Mouse (Mus musculus): ENCODE results near the gene Cacna1c. TPM values are rescaled to one million over a fixed set of nuclear protein-coding genes. Genes with fewer than 3 reads are reported as not detected.

Cacna1c gene
- total and polyA plus RNA-seq, 3 experiments: 36.7 to 97.5 (median 93.5) TPM

DNA sequence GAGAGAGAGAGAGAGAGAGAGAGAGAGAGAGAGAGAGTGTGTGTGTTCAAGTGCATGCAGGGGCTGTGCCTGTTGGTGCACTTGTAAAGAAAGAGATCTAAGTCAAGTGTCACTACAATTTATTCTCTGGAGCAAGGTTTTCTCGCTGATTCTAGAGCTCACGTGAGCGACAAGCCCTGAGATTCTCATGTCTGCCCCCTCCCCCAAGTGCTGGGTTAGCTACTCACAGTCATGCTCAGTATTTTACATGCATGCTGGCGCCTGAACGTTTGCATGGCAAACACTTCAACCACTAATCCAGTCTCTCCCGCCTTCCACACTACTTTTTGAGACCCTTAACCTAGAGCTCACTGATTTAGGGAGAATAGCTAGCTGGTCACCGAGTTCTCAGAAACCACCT is 99.7 kb downstream of the Cacna1c start:
- DNase-seq: no peak

DNA sequence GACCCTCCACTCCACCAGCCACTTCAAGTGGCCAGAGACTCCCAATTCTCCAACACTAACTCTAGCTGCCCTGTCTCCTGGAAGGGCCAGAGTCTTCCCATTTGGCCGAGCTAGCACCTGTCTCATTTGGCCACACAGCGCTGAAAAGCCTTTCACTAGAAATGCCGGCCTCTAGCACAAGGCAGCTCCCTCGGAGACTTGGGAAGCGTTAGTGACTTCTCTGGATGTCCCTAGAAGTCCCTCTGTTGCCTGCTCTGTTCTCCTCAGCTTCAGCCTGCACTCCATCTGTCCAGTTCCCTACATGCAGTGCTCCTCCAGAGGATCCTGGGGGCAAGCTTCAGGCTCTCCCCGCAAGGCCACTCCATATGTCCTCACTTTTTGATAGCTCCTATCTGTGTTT is 101.1 kb downstream of the Cacna1c start:
- DNase-seq: no peak

DNA sequence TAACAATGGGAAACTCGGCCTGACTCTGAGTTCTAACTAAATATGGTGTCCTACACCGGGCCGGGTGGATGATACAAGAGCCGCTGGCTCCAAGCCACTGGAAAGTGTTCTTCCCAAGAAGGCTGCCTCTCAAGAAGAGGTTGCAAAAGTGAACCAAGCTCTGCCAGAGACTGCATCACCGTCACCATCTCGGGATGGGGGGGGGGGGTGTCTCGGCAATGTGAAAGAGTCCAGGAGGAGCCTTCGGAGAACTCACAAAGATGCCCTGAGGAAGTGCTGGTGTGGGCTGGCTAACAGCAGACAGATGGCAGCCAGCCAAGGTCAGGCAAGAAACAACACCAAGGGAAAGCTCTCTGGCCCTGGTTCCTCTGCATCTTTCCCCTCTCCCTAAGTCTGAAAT is 107.0 kb downstream of the Cacna1c start:
- DNase-seq: peak; percentile 83

DNA sequence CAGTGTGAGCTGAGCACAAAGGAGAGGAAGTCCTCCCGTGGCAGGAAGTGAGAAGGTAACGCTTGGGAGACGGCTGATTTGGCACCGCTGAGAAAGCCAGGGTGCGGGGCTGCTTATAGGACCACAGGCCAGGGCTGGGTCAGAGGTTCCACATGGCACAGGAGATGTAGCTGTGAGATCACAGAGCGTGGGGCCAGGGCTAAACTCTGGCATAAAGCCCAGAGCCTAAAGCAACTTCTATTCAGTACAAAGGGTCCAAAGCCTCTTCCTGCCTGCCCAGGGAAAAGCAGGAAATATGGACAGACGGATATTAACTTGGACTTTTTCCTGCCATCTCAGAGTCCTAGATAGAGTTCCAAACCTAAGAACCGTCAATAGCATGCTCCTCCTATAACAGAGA is 107.8 kb downstream of the Cacna1c start:
- no peak for DNase-seq

DNA sequence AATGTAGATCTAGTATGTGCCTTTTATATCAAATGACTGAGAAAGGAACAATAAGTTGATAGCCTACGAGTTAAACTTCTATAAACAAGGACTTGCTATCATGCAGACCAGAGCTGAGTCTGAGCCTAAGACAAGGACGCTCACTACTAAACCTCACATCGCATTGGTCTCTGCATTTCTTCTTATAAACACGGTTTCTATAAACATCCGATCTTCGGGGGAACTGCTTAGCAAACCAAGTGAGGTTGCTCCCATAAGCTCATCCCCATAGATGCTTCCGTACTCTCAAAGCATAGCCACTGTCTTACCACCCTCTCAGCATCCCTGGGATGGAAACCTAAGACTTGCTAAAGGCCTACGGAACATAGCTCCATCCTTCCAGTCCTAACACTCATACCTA is 108.3 kb downstream of the Cacna1c start:
- DNase-seq: no peak

DNA sequence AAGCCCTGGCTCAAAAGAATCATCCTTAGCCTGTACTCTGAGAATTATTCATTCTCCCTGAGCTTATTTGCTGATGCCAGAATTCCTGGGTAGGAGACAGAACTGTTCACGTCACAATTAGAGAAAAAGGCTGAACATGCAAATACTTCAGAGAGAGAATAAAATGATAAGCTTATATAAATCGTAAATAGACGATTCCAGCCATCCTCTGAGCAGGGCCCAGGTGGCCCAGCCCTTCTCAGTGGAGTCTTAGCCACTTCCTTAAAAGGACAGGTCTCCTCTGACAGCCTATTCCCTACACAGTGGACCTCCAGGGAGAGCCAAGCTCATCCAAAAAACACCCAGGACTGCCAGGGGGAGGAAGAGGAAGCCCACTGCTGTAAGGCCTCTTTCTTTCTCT is 110.4 kb downstream of the Cacna1c start:
- no peak for DNase-seq

DNA sequence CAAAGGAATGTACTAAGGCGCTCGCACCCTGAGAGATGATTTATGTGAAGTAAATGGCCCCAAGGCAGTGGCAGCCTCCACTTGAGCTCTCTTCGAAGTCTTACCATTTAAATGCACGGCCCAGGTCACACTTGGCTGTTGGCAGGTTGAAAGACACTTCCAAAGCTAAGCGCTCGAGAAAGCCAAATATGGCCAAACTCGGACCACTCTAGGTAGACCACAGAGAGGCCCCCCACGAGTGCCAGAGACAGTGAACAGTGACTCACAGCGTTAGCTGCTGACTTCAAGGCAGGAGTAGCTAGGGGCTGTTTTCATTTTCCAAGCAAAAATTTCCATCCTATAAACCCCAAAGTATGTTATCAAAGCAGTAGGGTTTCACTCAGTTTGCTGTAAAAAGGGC is 111.7 kb downstream of the Cacna1c start:
- DNase-seq: no peak

DNA sequence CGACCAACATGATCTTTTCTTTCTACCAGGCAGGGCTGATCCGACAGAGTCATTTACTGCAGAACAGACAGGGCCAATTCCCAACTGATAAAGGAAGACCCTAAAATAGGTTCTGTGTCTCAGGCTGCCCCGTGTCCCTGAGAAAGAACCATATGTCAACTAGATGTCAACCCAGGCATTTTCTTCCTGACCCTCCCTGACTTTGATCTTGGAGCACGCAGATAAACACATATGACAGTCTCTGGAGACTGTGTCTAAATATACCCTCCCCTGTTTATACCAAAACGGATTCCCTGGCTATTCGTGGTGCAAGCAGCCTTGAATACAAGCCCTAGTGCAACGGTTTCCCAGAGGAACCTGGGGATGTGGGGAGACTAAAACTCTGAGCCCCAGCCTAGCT is 112.7 kb downstream of the Cacna1c start:
- DNase-seq: peak; percentile 59

DNA sequence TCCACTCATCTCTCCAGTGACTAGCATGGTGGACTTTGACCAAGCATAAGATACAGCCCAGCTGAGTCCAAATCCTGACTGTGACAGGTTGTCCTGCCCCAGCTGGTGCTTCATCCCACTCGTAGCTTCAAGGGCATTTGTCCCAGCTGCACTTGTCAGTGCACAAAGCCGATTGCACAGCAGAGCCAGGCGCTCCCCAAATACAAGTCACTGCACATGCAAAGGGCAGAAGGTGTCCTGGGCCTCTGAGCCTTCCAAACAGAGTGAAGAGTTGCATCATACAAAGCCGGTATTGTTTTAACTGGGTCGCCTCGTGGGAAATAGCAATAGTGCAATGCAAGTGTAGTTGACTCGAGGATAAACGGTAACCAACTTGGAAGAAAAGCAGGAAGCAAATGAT is 113.6 kb downstream of the Cacna1c start:
- peak; percentile 52 for DNase-seq

DNA sequence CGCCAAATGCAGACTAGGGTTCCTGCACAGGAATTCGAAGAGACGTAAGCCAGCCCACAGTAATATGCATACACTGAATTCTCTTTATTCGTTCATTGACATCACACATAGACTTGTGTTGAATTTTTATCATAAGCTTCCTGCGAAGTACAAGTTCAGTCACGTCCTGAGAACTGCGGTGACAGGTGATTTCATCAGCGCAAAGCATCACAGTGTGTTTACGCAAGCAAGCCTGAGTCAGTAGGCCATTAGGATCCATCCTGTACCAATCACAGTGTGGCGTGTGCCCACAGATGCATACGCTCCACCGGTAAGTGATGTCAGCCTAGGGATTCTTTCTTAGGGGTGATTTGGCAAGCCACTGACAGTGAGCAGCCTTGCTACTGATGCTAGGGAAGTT is 114.6 kb downstream of the Cacna1c start:
- DNase-seq: no peak

DNA sequence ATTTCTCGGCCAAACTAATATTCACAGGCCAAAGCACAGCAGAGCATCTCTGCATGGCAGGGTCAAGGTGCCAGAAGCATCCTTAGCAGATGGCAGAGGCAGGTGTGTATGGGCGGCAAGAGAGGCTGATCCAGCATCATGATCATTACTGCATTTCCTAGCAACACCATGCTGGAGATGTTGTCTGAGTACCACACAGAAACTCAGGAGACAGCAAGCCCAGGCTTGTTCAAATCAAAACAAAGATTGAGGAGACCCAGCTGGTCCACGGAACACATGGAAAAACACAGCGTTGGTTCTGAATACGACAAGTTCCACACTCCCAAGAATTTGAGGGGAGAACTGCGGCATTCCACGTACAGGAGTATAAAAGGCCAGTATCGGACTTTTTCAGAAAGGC is 116.6 kb downstream of the Cacna1c start:
- no peak for DNase-seq

DNA sequence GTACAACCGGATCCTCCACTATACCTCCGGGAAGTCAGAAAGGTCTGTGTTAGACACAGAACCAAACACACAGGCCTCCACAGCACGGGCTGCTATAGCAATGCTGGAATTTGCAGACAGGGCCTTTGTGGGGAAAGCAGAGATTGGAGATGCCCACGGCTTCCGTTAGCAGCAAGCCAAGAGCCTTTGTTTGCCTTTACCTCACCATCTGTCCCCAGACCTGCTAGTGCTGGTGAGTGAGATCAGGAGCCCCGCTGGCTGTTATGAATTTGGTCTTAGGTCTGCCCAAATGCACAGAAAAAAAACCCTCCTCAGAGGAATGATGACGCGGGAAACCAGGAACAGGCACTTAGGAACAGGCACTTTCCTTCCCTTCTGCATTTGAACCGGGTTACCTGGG is 117.3 kb downstream of the Cacna1c start:
- no peak for DNase-seq

DNA sequence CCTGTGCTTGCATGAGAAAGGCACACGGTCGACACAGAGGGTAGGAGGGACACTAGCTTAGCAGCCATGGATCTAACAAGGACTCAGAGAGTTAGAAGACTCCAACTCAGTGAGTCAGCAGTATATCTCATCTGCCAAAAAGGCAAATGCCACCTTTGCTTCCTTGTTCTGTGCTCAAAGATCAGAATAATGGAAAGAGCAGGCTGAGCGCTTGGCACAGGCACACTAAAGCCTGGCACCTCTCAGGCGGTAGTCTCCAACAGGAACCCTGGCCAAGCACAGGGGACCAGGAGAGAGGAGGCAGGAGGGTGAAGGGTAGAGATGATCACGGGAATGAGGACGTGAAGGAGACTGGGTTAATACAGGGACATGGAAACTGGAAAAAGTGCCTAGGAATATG is 119.0 kb downstream of the Cacna1c start:
- DNase-seq: peak; percentile 59

DNA sequence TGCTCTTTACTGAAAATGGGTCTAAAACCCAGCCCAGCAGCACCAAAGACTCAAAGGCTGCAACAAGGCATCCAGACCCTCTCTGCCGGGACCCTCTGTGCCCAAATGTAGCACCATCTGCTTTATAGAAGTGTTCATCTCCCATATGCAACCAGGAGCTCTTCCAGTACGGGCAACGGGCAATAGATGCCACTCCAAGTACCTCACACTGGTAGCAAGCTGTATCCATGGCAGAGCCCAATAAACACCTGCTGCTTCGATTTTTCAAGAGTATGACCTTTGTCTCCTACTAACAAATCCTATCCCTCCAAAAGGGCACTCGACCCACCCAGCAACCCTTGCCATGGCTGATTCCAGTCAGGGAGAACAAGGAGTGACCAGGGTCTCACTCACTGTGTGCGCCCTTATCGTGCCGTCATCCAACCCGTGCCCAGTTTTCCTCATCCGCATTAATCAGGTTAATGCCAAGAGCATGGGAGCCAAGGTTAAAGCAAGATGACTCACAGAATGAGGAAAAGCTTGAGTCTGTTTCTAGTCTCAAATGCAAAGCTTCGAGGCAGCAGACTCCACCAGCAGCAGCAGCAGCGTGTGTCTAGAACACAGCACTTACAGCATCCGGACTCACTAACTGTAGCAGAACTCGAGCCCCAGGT is 122.7 kb downstream of the Cacna1c start:
- DNase-seq: peak; percentile 88

DNA sequence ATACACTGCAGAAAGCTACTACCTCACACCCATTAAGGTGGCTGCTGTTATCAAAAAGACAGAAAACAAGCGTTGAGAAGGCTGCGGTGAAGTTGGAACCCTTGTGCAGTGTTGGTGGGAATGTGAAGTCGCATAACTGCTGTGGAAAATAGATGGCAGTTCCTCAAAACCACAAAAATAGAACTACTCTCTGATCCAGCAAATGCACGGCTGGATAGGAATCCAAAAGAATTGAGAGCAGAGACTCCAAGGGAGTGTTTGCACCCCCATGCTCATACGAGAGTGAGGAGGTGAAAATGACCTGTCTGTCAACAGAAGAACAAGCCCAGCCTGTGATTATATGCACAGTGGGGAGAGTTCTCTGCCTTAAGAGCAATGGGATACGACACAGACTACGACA is 123.4 kb downstream of the Cacna1c start:
- no peak for DNase-seq

DNA sequence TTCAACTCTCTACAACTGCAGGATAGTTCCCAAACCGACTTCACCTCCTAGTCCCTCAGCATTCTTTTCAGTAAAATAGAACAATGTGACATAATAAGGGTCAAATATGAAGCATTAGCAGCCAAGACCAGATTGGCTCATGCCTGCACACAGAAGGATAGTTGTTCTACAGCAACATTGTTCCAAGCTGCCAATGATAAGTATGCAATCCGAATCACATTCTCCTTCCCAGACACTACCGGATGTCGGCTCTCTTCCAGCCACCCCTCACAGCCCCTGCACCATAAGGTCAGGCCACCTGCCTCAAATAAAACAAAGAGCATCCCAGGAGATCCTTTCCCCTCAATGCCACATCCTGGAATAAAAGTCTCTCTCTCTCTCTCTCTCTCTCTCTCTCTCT is 125.4 kb downstream of the Cacna1c start:
- no peak for DNase-seq

DNA sequence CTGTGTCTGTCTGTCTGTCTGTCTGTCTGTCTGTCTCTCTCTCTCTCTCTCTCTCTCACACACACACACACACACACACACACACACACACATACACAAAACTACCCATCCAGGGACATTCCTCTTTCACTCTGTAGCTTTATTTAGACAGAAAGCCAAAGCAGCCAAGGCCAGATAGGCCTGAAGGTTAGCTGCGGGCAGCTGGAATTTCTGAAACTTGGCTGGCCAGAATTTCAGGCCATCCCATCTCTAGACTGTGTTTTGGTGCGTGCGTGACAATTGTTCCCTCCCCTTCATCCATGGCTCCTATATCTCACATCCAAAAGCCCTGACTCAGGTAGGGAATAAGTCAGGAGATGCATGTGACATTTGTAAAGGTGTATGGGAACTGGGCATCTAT is 125.9 kb downstream of the Cacna1c start:
- DNase-seq: peak; percentile 77

DNA sequence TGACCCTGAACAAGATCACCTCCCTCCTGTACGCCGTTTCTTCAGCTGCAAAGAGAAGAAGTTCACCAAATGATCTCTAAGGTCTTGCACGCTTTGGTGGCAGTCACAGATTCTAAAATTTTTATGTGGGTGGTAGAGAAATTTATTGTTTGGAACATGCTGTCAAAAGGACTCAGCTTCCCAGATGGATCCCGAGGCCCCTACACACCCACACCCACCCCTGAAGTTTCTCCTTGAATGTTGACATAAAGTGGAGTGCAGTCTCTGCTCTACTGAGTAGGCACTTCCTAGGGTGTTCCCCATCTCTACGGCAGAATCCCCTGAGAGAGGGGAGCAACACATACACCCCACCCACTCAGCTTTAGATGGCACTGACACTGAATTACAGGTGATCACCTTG is 127.1 kb downstream of the Cacna1c start:
- no peak for DNase-seq

DNA sequence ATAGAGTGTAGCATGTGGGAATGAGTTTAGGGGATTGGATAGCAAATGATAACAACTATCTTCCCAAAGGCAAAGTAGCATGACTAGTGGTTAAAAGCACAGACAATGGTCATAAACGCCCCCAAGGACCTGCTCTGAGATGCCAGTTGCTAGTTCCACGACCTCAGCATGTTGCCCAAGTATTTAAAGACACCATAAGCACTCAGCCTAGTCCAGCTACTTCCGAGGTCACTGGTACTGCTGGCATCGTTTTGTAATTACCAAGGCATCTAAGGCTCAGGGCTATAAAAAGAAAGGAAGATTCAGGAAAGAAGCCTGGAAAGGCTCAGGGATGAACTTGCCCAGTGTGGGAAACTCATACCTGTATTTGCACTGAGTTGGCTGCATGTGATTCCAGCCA is 127.6 kb downstream of the Cacna1c start:
- no peak for DNase-seq

DNA sequence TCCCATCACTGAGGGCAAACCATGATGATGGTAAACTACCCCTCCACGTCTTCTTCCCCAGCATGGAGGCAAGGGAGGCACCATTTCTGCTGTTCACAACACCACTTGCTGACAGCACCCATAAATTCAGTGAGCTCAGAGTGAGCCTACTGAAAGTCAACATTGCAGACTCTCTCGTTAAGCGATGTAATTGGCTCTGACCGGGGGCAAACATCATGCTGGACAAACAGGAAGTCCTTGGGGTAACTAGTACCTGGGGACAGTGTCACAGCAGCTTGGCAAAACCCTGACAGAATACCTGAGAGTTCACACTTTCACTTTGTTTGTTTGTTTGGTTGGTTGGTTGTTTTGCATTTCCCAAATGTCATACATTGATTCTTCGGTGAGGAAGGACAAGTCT is 131.3 kb downstream of the Cacna1c start:
- DNase-seq: no peak

DNA sequence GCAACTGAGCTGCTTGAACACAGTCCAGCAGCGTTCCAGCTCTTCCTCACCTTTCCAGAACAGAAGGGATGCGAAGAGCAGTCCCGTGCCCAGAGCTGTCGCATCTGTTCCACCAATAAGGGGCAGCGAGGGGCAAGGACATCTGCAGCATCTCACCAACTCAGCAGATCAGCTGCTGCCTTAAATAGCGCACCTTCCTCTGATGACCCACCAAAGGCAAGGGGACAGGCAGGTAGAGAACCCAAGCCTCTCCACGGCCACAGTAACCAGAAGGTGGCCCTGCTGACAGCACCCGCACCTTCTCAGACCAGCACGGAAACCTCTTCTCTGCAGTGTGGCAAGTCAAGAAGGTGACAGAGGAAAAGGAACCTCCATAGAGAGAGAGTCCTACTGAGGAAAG is 131.8 kb downstream of the Cacna1c start:
- no peak for DNase-seq

DNA sequence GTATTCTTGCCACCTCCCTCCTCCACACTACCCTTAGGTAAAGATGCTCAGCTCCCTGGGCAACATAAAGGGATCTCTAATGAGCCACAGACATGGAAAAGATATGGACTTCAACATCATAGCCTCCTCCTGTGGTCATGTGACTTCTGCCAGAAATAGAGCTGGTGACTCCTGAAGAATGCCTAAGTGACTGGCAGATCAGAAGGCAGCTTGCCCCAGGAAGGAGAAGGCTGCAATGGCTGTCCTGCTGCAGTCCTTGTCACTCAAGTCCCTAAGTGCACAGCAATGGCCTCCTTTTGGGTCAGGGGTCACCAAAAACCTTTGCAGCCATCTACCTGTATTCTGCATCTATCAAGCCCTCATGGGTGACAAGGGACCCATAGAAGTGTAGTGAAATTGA is 133.5 kb downstream of the Cacna1c start:
- no peak for DNase-seq

DNA sequence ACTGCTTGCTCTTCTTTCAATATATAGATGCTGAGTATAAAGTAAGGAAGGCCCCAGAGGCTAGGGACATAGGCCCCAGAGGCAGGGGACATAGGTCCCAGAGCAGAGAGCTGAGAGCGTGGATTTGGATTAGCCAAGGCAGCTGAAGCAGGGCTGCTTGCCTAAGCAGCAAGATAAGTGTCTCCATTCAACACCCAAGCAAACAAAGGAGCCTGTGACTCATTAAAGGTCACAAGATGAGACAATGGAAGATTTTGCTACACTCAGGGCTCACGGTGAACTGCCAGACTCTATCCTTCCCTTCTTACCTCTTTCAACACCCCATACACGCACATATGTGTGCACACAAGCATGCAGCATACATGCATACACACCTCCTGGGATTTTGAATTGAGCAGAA is 137.3 kb downstream of the Cacna1c start:
- peak; percentile 56 for DNase-seq

DNA sequence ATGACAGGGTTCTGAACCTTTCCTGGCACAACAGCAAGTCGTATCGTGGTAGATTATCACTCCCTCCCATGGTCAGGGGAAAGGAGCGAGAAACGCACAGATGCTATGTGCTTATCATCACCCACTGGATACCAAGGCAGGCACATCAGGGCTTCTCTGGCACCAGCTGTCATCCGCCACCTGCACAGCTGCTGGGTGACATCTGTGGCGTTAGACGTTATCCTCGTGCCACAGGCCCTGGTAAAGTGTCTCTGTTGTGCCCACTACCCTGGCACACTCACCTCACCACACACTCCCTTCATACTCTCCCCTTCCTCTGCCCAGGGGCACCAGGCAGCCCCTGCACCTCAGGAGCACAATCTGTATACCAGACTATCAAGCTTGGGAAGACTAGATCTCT is 137.8 kb downstream of the Cacna1c start:
- no peak for DNase-seq

DNA sequence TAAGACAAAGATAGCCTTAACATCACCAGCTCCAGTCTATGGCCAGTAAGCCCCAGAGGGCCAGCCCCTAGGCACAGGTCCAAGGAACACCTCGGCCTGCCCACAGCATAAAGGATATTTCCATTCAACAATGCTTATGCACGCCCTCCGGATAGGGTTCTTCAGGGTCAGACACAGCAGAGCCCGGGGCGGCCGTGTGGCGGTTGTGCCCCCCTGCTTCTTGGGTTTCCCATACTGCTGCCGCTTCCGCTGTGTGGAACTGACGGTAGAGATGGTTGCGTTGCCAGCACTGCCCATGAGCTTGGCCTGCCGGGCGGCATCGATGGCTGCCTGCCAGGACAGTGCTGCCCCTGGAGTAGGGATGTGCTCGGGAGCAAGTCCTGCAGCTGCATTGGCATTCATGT is 139.1 kb downstream of the Cacna1c start:
- DNase-seq: peak; percentile 80

All from adrenal gland, adult 2 months (tissue).